Mouse (Mus musculus) kidney, adult 2 months (tissue): ENCODE data around the gene Pycr1.

Source experiments
- CTCF ChIP-seq: fragments of 200-500 bp; conservative IDR thresholded peaks from 2 replicates; pipeline ENCODE4 v1.5.1; 2011; ENCODE audit warnings: low read depth, mild to moderate bottlenecking, control low read depth, low read length, moderate library complexity, mixed read lengths; ENCODE audit not compliant: insufficient read depth, insufficient read length
- POLR2A ChIP-seq: fragments of 200-500 bp; IDR thresholded peaks from one replicate; pipeline ENCODE4 v1.6.1; 2011; ENCODE audit warnings: low read depth, low read length, control low read depth

GRCm38 (mm10) chr11:120684086-120684485 lies 40.5 kb upstream of the Pycr1 start:
- TF ChIP-seq POLR2A (no peak), CTCF (no peak)
